Mouse (Mus musculus) urinary bladder, postnatal 10 days (tissue): ENCODE results near the gene Enpp6.
"Not testable (repeated sequence)": the region's sequence is repeated elsewhere in the genome, so short reads cannot be mapped to it uniquely, and the experiment has no call there.

Experiments used
- DNase-seq: peaks from one replicate; pipeline ENCODE4 v3.0.0; 2022; ENCODE audit warnings: low spot score

The Enpp6 gene

GRCm38 (mm10) chr8:46995931-46996664 lies 9.4 kb downstream of the Enpp6 start:
- no peak for DNase-seq

GRCm38 (mm10) chr8:47005676-47006075 lies 19.0 kb downstream of the Enpp6 start:
- no peak for DNase-seq

GRCm38 (mm10) chr8:47006785-47007184 lies 20.1 kb downstream of the Enpp6 start:
- DNase-seq, result no peak

- no peak for DNase-seq
These were observed 21.6 kb downstream of the Enpp6 start for GRCm38 (mm10) chr8:47008220-47008773.

GRCm38 (mm10) chr8:47016268-47016946 lies 29.7 kb downstream of the Enpp6 start:
- DNase-seq, result no peak

DNA sequence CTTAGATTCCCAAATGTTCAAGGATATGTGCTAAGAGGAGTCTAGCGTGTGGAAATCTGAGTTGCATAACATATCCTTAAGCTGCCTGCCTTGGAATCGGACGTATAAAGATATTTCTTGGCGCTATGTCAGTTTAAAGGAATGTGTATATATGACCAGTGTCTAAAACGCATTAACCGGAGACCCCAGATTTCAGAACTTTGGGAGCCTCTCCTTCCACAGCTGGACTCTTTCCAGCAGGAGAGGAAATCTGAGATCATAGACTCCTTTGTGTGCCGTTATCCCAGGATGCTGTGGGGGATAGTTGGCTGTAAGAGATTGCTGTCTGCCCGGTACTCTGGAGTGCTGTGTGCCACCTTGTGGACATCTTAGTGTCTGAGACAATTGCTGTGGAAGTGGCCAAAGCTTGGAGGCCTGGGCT lies 34.5 kb downstream of the Enpp6 start:
- no peak for DNase-seq

- no peak for DNase-seq
These were observed 37.9 kb downstream of the Enpp6 start for GRCm38 (mm10) chr8:47024612-47025011.

DNA sequence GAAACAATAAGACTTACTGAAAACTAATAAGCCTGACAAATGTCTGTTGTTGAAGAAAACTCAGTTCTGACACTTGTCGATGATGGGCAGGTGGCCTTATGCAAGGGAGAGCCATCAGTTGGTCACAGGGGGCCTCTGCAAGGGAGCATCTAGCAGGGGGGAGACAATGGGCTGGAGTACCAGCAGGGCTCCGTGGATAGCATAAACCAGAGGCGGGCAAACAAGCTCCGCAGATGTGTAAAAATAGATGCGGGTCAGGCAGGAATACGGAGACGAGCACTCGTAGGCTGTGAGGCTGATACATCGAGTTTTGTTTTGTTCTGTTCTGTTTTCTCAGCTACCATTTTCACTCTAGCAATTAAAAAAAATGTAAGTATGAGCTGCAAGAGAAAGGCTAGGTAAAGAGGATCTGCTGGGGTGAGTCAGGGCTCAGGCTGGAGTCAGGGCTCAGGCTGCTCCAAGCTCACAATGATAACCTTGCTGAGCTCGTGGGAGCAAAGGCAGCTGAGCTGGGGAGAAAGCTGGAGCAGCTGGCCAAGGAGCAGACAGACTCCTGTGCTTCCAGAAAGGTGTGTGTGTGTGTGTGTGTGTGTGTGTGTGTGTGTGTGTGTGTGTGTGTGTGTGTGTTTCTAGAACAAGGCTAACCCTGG lies 40.3 kb downstream of the Enpp6 start:
- no peak for DNase-seq

GRCm38 (mm10) chr8:47028474-47028873 lies 41.8 kb downstream of the Enpp6 start:
- DNase-seq, result no peak

DNA sequence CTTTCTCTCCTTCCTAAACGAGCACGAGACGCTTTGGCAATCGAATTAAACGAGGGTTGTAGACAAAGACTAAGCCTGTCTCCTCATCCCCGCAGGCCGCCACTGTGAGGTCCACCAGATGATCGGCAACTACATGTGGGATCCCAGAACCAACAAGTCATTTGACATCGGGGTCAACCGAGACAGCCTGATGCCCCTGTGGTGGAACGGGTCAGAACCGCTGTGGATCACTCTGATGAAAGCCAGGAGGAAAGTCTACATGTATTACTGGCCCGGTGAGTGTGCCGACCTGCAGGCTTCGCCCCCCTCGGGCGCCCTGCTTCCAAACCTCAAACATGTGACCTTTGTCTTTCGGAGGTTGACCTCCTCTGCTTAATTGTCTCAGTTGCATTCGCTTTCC lies 43.6 kb downstream of the Enpp6 start:
- no peak for DNase-seq

DNA sequence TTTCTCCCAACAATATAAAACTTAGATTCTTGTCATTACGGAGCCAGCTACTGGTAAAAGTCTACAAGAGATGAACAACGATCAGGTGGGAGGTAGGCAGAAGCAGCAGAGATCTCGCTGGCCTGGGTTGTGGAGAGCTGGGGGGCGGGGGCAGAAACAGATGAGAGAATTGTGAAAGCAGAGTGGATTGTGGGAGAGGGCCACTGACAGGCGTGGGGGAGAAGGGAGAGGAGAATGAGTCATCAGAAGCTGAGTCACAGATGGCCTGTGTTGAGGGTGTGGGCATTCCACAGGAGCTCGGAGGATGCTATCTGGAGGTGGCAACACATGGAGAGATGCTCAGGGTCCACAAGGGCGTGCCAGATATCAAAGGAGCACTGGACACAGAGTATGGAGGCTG lies 45.4 kb downstream of the Enpp6 start:
- no peak for DNase-seq

DNA sequence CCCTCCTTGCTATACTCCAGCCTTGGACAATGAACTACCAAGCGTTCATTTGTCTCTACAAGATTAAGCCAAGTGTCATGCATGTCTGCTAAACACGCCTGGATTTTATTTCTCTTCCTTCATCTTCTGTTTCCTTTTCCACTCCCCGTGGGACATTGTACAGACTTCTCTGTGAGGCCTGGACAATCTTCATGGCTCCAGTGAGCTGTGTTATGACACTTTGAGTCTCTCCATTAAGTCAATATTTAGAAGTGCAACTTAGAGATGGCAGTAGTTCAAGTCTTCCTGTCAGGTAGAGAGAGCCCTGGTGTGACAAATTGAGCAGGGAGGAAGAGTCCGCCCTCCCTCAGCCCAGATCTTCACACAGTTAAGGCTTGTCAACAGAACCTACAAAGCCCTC lies 47.3 kb downstream of the Enpp6 start:
- DNase-seq, result no peak

DNA sequence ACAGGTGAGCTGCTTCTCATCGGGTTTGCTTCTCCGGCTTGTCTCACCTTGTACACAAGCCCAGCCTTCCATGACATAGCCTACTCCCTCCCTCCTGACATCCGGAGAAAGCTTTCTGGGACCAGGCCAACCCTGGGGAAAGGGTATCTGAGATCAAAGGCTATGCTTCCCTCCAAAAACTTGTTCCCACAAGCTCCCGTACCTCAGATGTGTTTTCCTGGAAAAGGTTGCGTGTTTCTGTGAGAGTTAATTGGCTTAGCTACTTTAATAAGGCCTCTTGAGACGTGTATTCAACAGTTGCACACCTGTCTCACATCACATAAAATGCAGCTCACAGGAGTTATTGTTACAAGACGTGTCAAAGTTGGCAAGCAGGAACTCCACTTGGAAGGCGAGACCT lies 49.8 kb downstream of the Enpp6 start:
- no peak for DNase-seq

DNA sequence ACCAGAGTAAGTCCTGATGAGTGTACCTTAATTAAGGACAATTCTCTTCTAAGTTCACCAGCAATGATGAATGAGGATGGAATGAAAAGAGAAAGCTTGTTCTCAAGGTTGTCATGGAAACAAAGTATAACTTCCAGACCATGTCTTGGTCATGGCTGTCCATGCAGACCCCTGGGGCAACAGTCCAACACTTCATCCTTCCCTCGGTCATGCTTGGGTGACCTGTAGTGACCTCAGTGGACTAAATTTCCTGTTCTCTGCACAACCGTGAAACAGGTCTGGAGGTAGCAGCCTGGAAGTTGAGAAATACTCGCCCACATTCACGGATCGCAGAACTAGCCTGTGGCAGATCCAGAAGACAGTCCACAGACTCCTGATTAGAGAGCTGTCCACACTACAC lies 50.7 kb downstream of the Enpp6 start:
- no peak for DNase-seq

- not testable (repeated sequence) for DNase-seq
These were observed 53.5 kb downstream of the Enpp6 start for GRCm38 (mm10) chr8:47040215-47040614.

DNA sequence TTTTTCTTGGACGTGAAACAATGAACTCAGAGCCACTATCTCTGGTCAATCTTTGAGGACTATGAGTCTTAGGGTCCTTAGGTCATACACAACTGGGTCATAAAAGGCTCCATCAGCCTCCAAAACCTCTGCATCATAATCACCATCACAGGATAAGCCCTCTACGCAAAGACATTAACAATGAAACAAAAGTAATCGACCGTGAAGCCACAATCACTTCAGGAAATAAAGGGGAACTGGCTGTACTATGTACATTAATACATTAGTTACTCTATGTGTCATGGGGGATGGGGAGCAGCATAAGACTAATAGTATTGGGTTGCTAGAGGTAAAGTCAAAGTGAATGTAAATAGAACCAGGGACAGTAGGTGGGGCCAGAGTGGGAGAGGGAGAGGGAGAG lies 59.7 kb downstream of the Enpp6 start:
- no peak for DNase-seq

DNA sequence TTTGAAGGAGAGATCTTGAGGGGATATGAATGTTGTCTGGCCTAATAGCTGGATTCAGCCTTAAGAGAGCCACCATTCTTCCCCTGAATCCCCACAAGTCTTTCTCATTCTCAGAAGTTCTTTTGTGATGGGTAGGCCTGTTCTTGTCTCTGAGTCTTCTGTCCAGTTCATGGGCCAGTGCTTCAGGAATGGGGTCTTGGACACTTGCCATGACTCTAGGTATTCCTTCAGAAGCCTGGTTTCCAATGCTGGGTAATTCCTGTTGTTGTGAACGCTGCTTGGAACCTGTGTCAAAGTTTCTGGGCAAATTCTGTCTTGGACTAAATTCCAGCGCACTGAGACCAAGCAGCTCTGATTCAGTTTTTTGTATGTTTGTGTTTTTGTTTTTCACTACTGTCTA lies 60.5 kb downstream of the Enpp6 start:
- DNase-seq, result no peak

GRCm38 (mm10) chr8:47048584-47048983 lies 61.9 kb downstream of the Enpp6 start:
- DNase-seq, result no peak

- DNase-seq, result no peak
These were observed 66.0 kb downstream of the Enpp6 start for GRCm38 (mm10) chr8:47052643-47053042.

GRCm38 (mm10) chr8:47056086-47056485 lies 69.4 kb downstream of the Enpp6 start:
- DNase-seq, result no peak

GRCm38 (mm10) chr8:47058526-47058925 lies 71.8 kb downstream of the Enpp6 start:
- DNase-seq, result no peak

DNA sequence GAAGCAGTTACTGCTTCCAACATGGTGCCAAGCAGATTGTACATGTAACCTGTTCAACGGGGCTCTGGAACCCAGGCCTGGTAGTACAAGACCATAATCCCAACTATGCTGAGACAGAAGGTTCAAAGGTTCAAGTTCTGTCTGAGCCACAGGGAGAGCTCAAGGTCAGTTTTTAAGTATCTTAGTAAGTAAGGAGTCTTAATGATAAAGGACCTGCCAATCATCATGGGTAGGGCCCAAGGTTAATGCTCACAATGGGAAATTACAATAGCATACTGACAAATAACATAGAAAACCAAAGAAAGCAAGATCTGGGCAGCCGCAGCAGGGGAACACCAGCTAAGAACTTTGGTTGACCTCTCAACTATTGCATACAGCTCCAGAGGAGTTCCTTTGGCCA lies 72.3 kb downstream of the Enpp6 start:
- DNase-seq, result no peak
